Mouse (Mus musculus) stomach, postnatal 0 days (tissue): ENCODE measurements around the gene Ddx1.

Source experiments
- CTCF ChIP-seq: IDR thresholded peaks from 2 replicates; pipeline ENCODE4 v1.5.1; 2016; ENCODE audit warnings: antibody characterized with exemption, low read depth, mild to moderate bottlenecking, moderate library complexity
- EP300 ChIP-seq: optimal IDR thresholded peaks from 2 replicates; pipeline ENCODE3; 2016; ENCODE audit warnings: antibody characterized with exemption

GRCm38 (mm10) chr12:13177606-13178005 lies 71.4 kb downstream of the Ddx1 start:
- TF ChIP-seq EP300 (no peak), CTCF (no peak)
